Mouse (Mus musculus): Measurements from ENCODE around the gene Otp. TPM values are rescaled to one million over a fixed set of nuclear protein-coding genes. Genes with fewer than 3 reads are reported as not detected.

Gene Otp
- total RNA-seq, 2 experiments from 2014 or later = not detected

DNA sequence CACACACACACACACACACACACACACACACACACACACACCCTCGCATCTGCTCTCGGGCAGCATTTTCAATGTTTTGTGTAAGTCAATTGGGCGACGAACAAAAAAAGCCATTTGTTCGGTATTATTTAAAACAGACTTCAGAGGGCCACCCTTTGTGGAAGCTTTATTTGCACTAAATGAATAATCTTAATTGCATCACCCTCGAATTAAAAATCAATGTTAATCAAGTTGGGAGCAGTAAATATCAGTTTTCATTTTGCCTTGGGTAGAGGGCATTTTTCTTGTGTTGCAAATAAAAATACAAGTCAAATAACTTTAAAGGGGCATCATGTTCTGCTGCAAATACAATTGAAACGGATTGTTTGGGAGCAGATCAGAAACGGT, 1.4 kb upstream of the Otp start:
- no peak for DNase-seq

DNA sequence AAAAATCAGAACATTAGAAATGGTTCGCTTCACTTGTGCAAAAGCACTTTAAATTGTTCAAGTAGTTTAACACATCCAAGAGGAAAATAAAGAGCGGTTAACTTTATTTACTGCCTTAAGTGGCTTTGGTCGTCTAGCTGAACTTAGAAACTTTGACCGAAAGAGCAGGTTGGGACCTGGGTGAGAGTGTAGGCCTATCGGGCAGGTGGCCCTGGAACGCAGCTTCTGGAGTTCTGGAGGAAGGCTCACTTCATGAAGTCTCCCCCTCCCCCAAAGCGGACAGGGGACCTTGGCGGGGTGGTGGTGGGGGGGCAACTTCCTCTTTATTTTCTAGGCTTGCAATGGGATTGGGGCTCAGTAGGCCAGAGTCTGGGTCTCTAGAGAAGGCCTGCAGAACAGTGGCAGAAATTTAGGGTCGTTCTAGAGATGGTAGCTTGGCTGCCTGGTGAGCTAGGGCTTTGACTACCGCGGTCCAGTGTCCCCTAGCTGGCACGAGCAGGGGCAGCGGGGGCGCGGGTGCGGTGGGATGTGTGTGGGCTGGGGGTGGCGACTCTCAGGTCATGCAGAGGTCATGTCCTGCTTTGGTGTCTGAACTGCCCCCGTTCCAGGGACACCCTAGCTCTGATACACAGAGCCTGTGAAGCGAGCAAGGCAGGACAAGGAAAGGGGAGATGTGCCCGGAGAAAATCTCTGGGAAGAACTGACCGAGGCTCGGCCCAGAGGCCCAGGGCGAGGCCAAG, 576 bp upstream of the Otp start:
- no peak for DNase-seq

DNA sequence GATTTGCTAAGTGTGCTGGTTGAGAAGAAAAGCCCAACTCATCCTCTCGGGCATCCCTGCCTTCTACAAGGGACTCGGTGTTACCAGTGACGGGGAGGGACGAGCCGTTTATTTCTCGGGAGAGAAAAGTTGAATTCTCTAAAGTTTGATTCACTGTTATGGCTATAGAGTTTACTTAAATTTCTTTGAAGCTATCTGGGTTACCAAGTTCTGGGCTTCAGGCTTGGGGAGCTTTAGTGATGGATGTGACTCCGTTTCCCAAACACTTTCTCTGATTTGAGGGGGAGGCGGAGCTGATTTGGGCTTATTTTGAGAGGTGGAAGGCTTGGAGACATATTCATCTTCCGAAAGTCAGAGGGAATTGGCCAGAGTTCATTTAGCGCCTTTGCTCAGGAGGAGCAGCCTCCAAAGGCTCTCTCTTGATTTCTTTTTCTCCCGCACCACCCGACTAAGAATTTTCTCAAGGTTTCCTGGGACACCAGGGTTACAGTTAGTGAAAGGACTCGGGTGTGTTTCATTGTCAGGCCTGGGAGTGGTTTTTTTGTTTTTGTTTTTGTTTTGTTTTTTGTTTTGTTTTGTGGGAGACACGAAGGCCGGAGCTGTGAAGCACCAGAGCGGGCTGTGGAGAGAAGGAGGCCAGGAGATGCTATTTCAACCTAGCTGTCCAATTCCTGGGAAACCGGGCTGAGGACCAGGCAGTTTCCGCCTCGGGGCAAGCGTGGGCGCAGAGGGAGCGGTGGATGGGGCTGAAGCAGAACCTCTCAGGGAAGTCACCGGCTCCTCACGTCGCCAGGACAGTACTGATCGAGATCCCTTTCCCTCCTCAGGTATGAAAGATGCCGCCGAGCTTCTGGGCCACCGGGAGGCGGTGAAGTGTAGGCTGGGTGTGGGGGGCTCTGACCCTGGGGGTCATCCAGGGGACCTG, 1.1 kb downstream of the Otp start:
- DNase-seq = no peak

DNA sequence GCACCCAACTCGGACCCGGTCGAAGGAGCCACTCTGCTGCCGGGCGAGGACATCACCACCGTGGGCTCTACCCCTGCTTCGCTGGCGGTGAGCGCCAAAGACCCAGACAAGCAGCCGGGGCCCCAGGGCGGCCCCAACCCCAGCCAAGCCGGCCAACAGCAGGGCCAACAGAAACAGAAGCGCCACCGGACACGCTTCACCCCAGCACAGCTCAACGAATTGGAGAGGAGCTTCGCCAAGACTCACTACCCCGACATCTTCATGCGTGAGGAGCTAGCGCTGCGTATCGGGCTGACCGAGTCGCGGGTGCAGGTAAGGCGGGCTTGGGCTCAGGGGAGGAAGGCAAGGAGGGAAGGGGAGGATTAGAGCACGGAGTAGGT, 1.8 kb downstream of the Otp start:
- DNase-seq = no peak

DNA sequence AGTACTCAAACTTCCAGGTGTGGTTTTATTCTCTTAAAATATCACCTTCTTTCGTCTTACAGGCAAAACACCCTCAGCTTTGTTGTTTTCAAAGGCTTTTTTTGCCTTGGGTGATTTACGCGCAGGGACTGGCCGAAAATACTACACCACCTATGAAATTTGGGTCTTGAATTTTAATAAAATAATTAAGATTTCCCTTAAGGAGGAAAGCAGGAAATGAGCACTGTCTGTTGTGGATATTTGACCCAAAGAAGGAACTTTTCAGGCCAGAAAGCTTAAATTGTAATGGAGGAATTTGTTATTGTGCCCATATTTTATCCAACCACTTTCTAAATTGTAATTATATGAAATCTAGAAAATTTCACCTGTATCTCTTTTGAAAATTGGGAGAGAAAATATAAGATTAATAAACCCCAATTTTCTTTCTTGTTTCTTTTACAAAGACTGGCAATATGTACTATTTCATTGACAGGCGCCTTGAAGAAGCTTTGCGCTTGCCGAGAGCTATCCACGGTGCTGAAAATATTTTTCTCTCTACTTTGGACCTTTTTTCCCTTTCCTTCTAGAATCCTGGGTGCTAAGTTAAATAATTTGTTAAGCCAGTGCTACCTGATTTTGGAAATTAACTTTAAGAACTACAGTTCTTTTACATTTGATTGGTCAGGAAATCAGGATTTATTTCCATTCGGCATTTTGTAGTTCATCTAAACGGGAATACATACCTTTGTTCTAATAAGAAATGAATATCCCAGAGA, 2.8 kb downstream of the Otp start:
- peak in 1 of 2 experiments; percentile 29 for DNase-seq

DNA sequence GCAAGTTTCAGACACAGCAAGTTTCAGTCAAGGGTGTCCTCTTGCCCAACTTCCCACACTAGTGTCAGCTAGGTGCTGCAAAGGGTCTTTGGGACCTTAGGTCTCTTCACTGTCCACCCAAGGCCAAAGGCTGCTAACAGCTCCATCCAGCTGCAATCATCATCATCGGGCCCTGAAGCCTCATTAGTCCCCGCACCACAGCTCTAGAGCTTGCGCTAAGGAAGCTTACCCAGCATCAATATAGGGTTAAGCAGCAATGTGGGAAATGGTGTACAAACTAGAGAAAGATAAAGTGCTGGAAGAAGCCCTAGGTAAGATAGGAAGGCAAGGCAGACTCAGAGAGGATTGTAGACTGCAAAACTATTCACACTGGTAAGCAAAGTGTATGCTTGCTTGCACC, 5.8 kb downstream of the Otp start:
- no peak for DNase-seq

DNA sequence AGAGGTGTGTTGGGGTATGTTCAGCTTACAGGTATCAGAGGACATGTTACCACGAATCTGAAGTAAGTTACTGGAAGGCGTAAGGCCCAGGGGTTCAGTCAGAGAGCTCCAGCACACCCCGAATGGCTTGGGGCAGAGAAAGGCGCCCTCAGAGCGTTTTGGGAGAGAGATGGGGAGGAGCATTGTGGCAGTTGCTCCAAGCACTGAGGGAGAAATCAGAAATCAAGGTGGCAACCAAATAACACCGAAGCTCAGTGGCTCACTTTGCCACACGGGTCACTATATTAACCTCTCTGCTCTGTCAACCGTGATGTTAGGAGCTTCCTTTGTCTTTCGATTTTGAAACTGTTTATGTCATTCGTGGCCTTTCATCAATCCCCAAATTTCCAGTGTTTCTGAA, 6.8 kb downstream of the Otp start:
- no peak for DNase-seq

DNA sequence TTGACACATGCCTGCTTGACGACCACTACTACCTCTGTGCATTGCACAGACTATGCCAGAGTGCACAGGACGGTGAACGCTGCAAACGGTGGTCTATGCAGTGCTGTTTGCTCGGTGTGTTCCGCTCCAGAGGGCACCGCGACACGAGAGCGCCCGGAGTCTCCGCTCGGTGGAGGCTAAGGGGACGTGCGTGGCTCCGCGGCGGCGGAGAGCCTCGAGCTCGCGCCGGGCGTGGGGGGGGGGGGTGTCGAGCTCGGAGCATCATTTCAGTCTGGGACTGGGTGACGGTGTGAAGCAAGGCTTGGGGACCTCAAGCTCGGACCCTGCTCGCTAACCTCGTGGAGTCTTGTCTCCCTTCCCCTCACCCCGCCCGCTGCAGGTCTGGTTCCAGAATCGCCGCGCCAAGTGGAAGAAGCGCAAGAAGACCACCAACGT, 7.3 kb downstream of the Otp start:
- no peak for DNase-seq

DNA sequence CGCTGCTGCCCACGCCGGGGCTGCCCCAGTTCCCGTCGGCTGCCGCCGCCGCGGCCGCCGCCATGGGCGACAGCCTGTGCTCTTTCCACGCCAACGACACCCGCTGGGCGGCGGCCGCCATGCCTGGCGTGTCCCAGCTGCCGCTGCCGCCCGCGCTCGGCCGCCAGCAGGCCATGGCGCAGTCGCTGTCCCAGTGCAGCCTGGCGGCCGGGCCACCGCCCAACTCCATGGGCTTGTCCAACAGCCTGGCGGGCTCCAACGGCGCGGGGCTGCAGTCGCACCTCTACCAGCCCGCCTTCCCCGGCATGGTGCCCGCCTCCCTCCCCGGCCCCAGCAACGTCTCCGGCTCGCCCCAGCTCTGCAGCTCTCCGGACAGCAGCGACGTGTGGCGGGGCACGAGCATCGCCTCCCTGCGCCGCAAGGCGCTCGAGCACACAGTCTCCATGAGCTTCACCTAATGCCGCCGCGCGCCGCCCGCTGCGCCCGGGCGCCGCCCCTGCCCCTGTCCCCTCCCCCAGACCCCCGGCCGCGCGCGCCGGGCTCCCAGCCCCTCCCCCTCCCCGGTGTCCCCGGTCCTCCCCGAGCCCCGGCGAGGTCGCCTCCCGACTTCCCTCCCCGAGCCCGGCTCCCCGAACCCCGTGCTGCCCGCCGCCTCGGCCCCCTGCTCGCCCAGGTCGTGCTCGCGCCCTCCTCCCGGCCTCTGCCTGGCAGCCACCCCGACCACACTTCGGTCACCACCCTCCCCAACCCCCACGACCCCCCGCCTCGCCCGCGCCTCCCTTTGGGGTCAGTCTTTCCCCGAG, 8.0 kb downstream of the Otp start:
- peak; percentile 55 to 59 for DNase-seq

DNA sequence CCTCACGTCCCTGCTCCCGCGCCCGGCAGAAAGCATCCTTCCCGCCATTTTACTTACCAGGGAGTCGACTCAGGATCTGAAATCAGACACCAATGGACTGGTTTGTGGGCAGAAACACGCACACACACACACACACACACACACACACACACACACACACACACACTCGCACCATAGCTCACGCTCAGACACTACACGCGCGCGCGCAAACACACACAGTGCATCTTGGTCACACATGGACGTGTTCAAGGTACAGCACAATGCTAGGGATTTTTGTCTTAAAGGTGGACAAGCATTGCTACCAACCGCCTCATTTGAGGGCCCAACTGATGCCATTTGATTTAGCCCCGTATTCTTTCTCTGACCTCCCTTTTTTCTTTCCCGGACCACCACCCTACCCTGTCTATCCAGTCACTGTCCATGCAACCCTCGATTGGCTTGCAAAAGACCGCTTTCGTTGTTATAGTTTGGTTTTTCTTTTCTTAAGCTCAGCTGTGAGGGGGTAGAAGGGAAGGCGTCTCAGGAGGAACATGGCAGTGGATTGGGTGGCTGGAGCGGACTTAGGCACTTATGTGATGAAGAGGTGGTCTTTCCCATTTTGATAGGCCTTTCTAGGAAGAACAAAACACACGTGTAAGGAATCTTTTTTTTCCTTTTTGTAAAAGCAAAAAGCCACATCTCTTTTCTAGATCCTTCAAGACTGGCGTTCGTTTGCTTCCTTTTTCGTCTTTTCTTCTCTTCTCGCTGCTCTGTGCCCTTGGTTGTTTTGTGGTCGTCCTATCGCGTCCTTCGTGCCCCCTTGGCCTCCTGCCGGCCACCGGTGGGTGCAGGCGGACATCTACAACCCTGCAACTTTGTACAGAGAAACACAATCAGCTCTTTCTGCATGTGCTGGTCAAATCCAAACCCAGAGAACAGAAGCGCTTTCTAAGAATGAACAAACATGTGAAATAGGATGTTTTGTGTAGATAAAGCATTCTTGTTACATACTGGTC, 8.9 kb downstream of the Otp start:
- no peak for DNase-seq

DNA sequence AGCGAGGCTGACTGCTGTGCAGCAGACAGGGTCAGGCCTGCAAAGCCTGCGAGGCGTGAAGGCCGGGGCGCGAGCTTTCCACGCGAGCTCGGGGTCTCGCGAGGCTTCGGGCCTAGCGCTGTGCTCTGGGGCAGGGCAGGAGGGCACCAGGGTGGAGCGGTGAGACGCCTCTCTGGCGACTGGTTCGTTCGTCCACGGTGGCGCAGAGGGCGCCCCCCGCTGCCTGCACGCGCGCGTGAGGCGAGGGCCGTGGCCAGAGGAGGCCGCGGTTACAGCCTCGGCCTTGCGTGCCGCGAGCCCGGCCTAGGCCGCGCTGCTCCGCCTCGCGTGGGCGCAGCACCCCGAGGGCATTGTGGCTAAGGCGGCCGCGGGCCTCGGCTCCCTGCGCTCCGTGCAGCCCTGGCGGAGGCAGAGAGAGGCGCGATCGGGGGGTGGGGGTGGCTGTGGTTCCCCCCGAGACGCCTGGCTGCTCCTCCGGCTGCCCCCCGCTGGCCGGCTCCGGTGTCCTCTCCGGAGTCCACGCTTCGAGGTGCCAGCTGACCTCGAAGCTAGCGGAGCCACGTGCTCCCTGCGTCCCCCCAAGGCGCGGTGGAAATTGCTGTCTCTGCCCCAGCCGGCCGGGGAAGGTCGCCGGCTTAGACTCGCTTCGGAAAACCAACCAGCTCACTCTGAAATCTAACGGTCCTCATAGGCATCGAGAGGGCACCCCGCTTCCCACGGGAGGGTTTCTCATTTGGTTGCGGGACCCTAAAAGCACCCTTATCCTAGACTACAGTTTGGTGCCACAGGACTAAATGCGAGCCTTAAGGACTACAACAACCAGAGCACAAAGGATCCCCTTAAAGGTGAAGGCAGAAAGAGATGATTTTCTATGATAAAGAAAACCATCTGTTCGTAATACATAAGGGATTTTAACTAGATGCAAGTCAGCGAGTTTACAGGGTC, 10.2 kb downstream of the Otp start:
- no peak for DNase-seq

DNA sequence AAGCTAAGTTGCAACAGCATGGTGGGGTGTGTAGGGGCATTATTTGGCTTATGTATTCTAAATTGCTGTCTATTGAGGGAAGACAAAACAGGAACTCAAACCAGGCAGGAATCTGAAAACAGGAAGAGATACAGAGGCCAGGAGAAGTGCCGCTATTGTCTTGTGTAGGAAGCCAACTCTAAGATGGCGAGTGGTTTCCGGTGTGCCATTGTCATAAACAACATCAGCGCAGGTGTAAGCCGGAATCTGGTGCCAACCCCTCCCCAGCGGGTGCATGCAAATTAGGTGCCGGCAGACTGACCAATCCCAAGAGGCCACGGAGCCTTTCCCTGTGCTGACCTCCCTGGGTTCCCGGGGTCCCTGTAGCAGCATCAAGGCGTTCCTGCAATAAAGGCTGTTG, 32.4 kb downstream of the Otp start:
- no peak for DNase-seq

DNA sequence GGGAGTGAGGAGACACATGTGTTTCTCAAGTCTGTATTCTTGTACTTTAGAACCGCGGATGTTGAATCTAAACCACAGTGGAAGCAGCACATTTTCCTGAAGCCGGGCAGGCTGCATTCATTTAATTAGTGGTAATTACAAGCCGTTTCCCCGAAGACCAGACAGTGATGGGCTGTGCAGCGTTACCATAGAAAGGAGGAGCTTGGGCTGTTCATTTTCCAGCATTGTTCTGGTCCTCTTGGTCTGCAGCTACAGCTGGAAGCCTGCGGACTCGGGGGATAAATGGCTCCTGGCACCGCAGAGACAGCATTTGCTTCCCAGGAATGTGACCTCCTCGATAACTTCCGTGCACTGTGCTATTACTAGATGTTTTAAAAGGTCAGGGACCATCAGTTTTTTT, 37.6 kb downstream of the Otp start:
- peak in 1 of 2 experiments; percentile 7 for DNase-seq

DNA sequence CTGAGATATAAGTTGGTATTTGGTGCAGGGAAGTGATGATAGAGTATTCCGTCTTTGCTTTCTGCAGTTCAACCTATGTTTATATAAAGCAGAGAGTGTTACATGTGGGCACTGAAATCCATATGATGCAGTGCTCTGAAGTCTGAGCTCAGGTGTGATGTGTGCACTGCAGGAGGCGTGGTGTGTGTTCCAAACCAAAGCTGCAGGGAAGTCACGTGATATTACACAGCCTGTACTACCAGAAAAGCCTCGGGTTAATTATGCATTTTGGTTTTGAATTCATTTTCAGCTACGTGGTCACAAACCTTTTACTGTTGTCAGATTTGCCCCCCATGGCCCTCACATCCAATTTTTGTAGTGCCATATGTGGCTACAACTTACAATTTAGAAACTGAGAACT, 40.3 kb downstream of the Otp start:
- no peak for DNase-seq

DNA sequence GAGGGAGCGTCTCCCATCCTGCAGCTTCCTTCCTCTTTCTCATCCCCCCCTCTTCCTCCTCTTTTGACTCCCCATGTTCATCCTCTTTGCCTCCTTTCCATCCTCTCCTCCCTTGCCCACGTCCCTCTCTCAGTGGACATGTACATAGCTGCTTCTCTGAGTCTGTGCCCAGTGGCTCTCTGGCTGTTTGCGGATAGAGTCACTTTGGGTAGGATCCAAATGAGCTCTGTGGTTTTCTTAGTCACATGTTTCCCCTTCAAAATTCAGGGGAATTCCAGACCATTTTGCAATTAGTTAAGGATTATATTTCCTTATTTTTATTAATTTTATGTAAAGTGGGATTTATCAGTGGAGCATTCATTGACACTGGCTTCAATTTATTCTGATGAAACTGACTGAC, 52.7 kb downstream of the Otp start:
- DNase-seq = no peak
